Mouse (Mus musculus) limb, embryonic 14.5 days (tissue): ENCODE results near the gene Ttc21b. TPM values are rescaled to one million over a fixed set of nuclear protein-coding genes. Genes with fewer than 3 reads are reported as not detected.

ENCODE experiments used
- ATAC-seq: fragments of 200-750 bp; cut with Nextera tagmentation; 2 replicates; pipeline ENCODE4 v1.8.0; 2017; ENCODE audit warnings: low read depth, moderate number of reproducible peaks, moderate TSS enrichment; ENCODE audit not compliant: low FRiP score
- DNase-seq: peaks from one replicate; pipeline ENCODE4 v3.0.0-alpha.2; 2015; ENCODE audit warnings: low spot score
- H3K27ac ChIP-seq: fragments of 300-500 bp; sonication (generic); replicated peaks from 2 replicates; pipeline ENCODE4 v1.5.1; 2014; ENCODE audit warnings: low read depth, mild to moderate bottlenecking, low read length, moderate library complexity, mixed read lengths
- H3K27me3 ChIP-seq: fragments of 300-500 bp; sonication (generic); 2 replicates; pipeline ENCODE4 v1.6.1; 2014; ENCODE audit warnings: low read length, mixed read lengths; ENCODE audit not compliant: control insufficient read depth, insufficient read depth
- H3K36me3 ChIP-seq: fragments of 300-500 bp; sonication (generic); 2 replicates; pipeline ENCODE4 v1.6.1; 2014; ENCODE audit warnings: mild to moderate bottlenecking, low read length, moderate library complexity, mixed read lengths; ENCODE audit not compliant: control insufficient read depth, insufficient read depth
- H3K4me1 ChIP-seq: fragments of 300-500 bp; sonication (generic); 2 replicates; pipeline ENCODE4 v1.6.1; 2014; ENCODE audit warnings: antibody characterized with exemption, low read length, mixed read lengths; ENCODE audit not compliant: control insufficient read depth, insufficient read depth
- H3K4me2 ChIP-seq: fragments of 300-500 bp; sonication (generic); replicated peaks from 2 replicates; pipeline ENCODE4 v1.6.1; 2014; ENCODE audit warnings: low read depth, mild to moderate bottlenecking, low read length, moderate library complexity; ENCODE audit not compliant: severe bottlenecking
- H3K4me3 ChIP-seq: fragments of 300-500 bp; sonication (generic); replicated peaks from 2 replicates; pipeline ENCODE4 v1.5.1; 2014; ENCODE audit warnings: low read length
- H3K9ac ChIP-seq: fragments of 300-500 bp; sonication (generic); 2 replicates; pipeline ENCODE4 v1.6.1; 2014; ENCODE audit warnings: mild to moderate bottlenecking, low read depth, low read length, moderate library complexity; ENCODE audit not compliant: severe bottlenecking
- H3K9me3 ChIP-seq: fragments of 300-500 bp; sonication (generic); 2 replicates; pipeline ENCODE4 v1.6.1; 2016; ENCODE audit warnings: low read length; ENCODE audit not compliant: control insufficient read depth
- POLR2A ChIP-seq: fragments of 200-500 bp; IDR thresholded peaks from 2 replicates; pipeline ENCODE4 v1.8.0; 2012; ENCODE audit warnings: inconsistent platforms, mild to moderate bottlenecking, moderate library complexity, borderline replicate concordance; ENCODE audit not compliant: insufficient read depth, insufficient read length; ENCODE audit errors: extremely low read depth
- WGBS: fragments of 180-500 bp; shearing (Covaris S2); extraction: QIAGEN DNeasy Blood & Tissue Kit; methylation state at CpG from one replicate; pipeline ENCODE4 v1.1.7; 2014; 5-methylcytosine and 5-hydroxymethylcytosine counted together
- polyA plus RNA-seq, 2 experiments: library from polyadenylated mRNA; depleted of rRNA in 1 of 2; stranded (reverse) in 1 of 2; unstranded in 1 of 2; fragments of >200 nt; fragmentation: Nextera tagmentation in 1 of 2; extraction: Ambion mirVana in 1 of 2; gene quantifications; 2 replicates each; pipeline versions ENCODE4 v1.2.1 to v1.2.3; 2012 to 2014

Gene Ttc21b
- polyA plus RNA-seq, 2 experiments: 12.0 to 14.7 TPM

GRCm38 (mm10) chr2:66142711-66143110, 113.7 kb downstream of the Ttc21b start:
- Histone ChIP-seq H3K4me2 (no peak overlapping the region), H3K27me3 (no peaks in the 10 kb centered on the region), H3K9me3 (no peaks in the 10 kb centered on the region), H3K27ac (no peak overlapping the region), H3K4me1 (peaks cover 16% of the 10 kb centered on the region), H3K4me3 (no peak overlapping the region), H3K36me3 (no peaks in the 10 kb centered on the region), H3K9ac (no peak overlapping the region)
- no peak for TF ChIP-seq POLR2A
- ATAC-seq (no peak), DNase-seq (no peak)
- WGBS: 85% methylated on average over 2 of the region's 2 CpGs

GRCm38 (mm10) chr2:66142268-66142667, 114.1 kb downstream of the Ttc21b start:
- H3K27me3 ChIP-seq: no peaks in the 10 kb centered on the region
- no peaks in the 10 kb centered on the region for H3K9me3 ChIP-seq
- no peak overlapping the region for H3K27ac ChIP-seq
- ATAC-seq (no peak), DNase-seq (no peak)
- TF ChIP-seq POLR2A: no peak
- WGBS: 90% methylated on average over 2 of the region's 2 CpGs
- no peak overlapping the region for H3K4me2 ChIP-seq
- peaks cover 14% of the 10 kb centered on the region for H3K4me1 ChIP-seq
- H3K9ac ChIP-seq: no peak overlapping the region
- H3K36me3 ChIP-seq: no peaks in the 10 kb centered on the region
- no peak overlapping the region for H3K4me3 ChIP-seq

- no peak for TF ChIP-seq POLR2A
- Histone ChIP-seq H3K4me1 (0 out of 2 replicates have a peak, but pooled peaks cover 5% of the 10 kb centered on the region), H3K4me3 (no peak overlapping the region), H3K4me2 (no peak overlapping the region), H3K27ac (no peak overlapping the region), H3K36me3 (no peaks in the 10 kb centered on the region), H3K9me3 (no peaks in the 10 kb centered on the region), H3K9ac (no peak overlapping the region), H3K27me3 (no peaks in the 10 kb centered on the region)
- 21% methylated on average over 4 of the region's 4 CpGs for WGBS
- DNase-seq (peak; percentile 28), ATAC-seq (peak; percentile 44; the same call in 1 of the 2 replicates)
Observed at GRCm38 (mm10) chr2:66140246-66140645, 116.2 kb downstream of the Ttc21b start.

Other genes with a start within 250 kb of the Ttc21b start
- gene Galnt3, start 131.6 kb downstream of the Ttc21b start, polyA plus RNA-seq (2012; rRNA removed): 4.1 TPM in 2 replicates
- 5.6 and 6.5 TPM in 2 replicates for gene Galnt3, start 131.6 kb downstream of the Ttc21b start, polyA plus RNA-seq (2014; fragmentation: Nextera tagmentation; extraction: Ambion mirVana)
- 1.5 and 1.7 TPM in 2 replicates for gene Scn1a, start 184.2 kb upstream of the Ttc21b start, polyA plus RNA-seq (2012; rRNA removed)
- 1.1 and 2.0 TPM in 2 replicates for gene Scn1a, start 184.2 kb upstream of the Ttc21b start, polyA plus RNA-seq (2014; fragmentation: Nextera tagmentation; extraction: Ambion mirVana)